Mouse (Mus musculus): ENCODE results near the gene Gm3435. TPM values are rescaled to one million over a fixed set of nuclear protein-coding genes. Genes with fewer than 3 reads are reported as not detected.

Gene Gm3435
- polyA plus RNA-seq, 1 experiment from 2014 or later, result 6.7 TPM

Other genes starting within 250 kb of the Gm3435 start
- gene Wdr27, start 67.0 kb upstream of the Gm3435 start, polyA plus RNA-seq (2014; fragmentation: Nextera tagmentation; extraction: Ambion mirVana), result 5.8 and 8.7 TPM in 2 replicates
- 29.3 and 33.3 TPM in 2 replicates for gene 1600012H06Rik, start 67.0 kb upstream of the Gm3435 start, polyA plus RNA-seq (2014; fragmentation: Nextera tagmentation; extraction: Ambion mirVana)
- 23.7 TPM in 2 replicates for gene Phf10, start 48.9 kb upstream of the Gm3435 start, polyA plus RNA-seq (2014; fragmentation: Nextera tagmentation; extraction: Ambion mirVana)
- 5.0 and 8.2 TPM in 2 replicates for gene 9030025P20Rik, start 31.7 kb upstream of the Gm3435 start, polyA plus RNA-seq (2014; fragmentation: Nextera tagmentation; extraction: Ambion mirVana)
- gene Gm3417, start 31.4 kb upstream of the Gm3435 start, polyA plus RNA-seq (2014; fragmentation: Nextera tagmentation; extraction: Ambion mirVana), result 0.62 and 0.78 TPM in 2 replicates
- gene Ermard, start 31.0 kb downstream of the Gm3435 start, polyA plus RNA-seq (2014; fragmentation: Nextera tagmentation; extraction: Ambion mirVana), result 54.7 and 67.5 TPM in 2 replicates
- 0.65 TPM in 1 of 2 replicates, not detected in the other for gene Tcte3, start 31.3 kb downstream of the Gm3435 start, polyA plus RNA-seq (2014; fragmentation: Nextera tagmentation; extraction: Ambion mirVana)
- gene Gm3448, start 31.4 kb downstream of the Gm3435 start, polyA plus RNA-seq (2014; fragmentation: Nextera tagmentation; extraction: Ambion mirVana), result 2.8 and 4.2 TPM in 2 replicates

Data from forebrain, embryonic 14.5 days (tissue).